Mouse (Mus musculus): ENCODE data around the gene Rab8b. TPM values are rescaled to one million over a fixed set of nuclear protein-coding genes. Genes with fewer than 3 reads are reported as not detected.

The Rab8b gene
- polyA plus RNA-seq (2011; ENCODE audit: insufficient read depth, insufficient read length, low read depth, missing spikeins) = 10.8 and 11.2 TPM in 2 replicates

- Histone ChIP-seq H3K36me3 (ENCODE audit: control insufficient read depth, insufficient read depth, low read length, poor library complexity, severe bottlenecking) (no peaks in the 10 kb centered on the region), H3K27ac (ENCODE audit: insufficient read depth, low read length) (no peak within 1 kb of the TSS), H3K27me3 (ENCODE audit: control insufficient read depth, insufficient read depth, low read length, poor library complexity, severe bottlenecking) (peaks cover 5% of the 10 kb centered on the region), H3K9ac (ENCODE audit: low read depth, poor library complexity, severe bottlenecking) (peak within 1 kb of the TSS; percentile 82), H3K9me3 (replicated peaks; ENCODE audit: control insufficient read depth, insufficient read depth, low read length, poor library complexity, severe bottlenecking) (no peaks in the 10 kb centered on the region), H3K4me1 (ENCODE audit: control insufficient read depth, insufficient read depth, low read length) (no peaks in the 10 kb centered on the region), H3K4me3 (ENCODE audit: low read depth, low read length) (peak within 1 kb of the TSS; percentile 69)
- peak; percentile 63 for TF ChIP-seq POLR2A (IDR thresholded peaks at IDR 0.05; ENCODE audit: insufficient read depth, low read length)
- no peak for TF ChIP-seq EP300 (IDR thresholded peaks at IDR 0.05; ENCODE audit: insufficient read depth, low read depth, low read length)
These were observed at the start of gene Rab8b for GRCm38 (mm10) chr9:66919382-66919971. Gene Rab8b, minus strand, starts transcription at chr9:66919687.

DNA sequence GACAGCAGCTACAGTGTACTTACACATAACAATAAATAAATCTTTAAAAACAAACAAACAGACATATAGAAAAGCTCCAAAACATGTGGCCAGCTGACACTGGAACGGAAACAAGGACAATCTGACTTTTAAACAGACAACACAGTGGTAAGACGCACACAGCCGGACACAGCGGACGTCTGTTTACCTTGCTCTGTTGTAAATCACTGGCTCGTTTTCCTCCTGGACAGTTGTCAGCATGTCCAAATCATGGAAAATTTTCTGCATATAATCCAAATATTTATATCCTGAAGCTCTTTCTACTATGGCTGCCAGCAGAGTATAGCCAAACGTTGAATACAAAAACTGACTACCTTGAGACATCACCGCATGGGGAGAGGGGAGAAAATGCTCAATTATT, 48.0 kb upstream of the Rab8b start:
- Histone ChIP-seq H3K4me3 (ENCODE audit: low read depth, low read length) (no peak overlapping the region), H3K4me1 (ENCODE audit: control insufficient read depth, insufficient read depth, low read length) (no peaks in the 10 kb centered on the region), H3K9me3 (replicated peaks; ENCODE audit: control insufficient read depth, insufficient read depth, low read length, poor library complexity, severe bottlenecking) (no peaks in the 10 kb centered on the region), H3K27ac (ENCODE audit: insufficient read depth, low read length) (no peak overlapping the region), H3K9ac (ENCODE audit: low read depth, poor library complexity, severe bottlenecking) (no peak overlapping the region), H3K27me3 (ENCODE audit: control insufficient read depth, insufficient read depth, low read length, poor library complexity, severe bottlenecking) (no peaks in the 10 kb centered on the region), H3K36me3 (ENCODE audit: control insufficient read depth, insufficient read depth, low read length, poor library complexity, severe bottlenecking) (no peaks in the 10 kb centered on the region)
- no peak for TF ChIP-seq EP300 (IDR thresholded peaks at IDR 0.05; ENCODE audit: insufficient read depth, low read depth, low read length)
- TF ChIP-seq CTCF (IDR thresholded peaks at IDR 0.05; ENCODE audit: low read depth, low read length) = no peak
- no peak for TF ChIP-seq POLR2A (IDR thresholded peaks at IDR 0.05; ENCODE audit: insufficient read depth, low read length)

GRCm38 (mm10) chr9:66961478-66961877, 42.0 kb upstream of the Rab8b start:
- no peak overlapping the region for H3K27ac ChIP-seq (ENCODE audit: insufficient read depth, low read length)
- no peaks in the 10 kb centered on the region; the same call in 1 of the 2 replicates for H3K27me3 ChIP-seq (ENCODE audit: control insufficient read depth, insufficient read depth, low read length, poor library complexity, severe bottlenecking)
- no peaks in the 10 kb centered on the region for H3K9me3 ChIP-seq (replicated peaks; ENCODE audit: control insufficient read depth, insufficient read depth, low read length, poor library complexity, severe bottlenecking)
- H3K4me1 ChIP-seq (ENCODE audit: control insufficient read depth, insufficient read depth, low read length) = no peaks in the 10 kb centered on the region
- no peak for TF ChIP-seq EP300 (IDR thresholded peaks at IDR 0.05; ENCODE audit: insufficient read depth, low read depth, low read length)
- TF ChIP-seq POLR2A (IDR thresholded peaks at IDR 0.05; ENCODE audit: insufficient read depth, low read length) = no peak
- no peak for TF ChIP-seq CTCF (IDR thresholded peaks at IDR 0.05; ENCODE audit: low read depth, low read length)
- no peak overlapping the region for H3K9ac ChIP-seq (ENCODE audit: low read depth, poor library complexity, severe bottlenecking)
- H3K4me3 ChIP-seq (ENCODE audit: low read depth, low read length) = no peak overlapping the region
- H3K36me3 ChIP-seq (ENCODE audit: control insufficient read depth, insufficient read depth, low read length, poor library complexity, severe bottlenecking) = no peaks in the 10 kb centered on the region

DNA sequence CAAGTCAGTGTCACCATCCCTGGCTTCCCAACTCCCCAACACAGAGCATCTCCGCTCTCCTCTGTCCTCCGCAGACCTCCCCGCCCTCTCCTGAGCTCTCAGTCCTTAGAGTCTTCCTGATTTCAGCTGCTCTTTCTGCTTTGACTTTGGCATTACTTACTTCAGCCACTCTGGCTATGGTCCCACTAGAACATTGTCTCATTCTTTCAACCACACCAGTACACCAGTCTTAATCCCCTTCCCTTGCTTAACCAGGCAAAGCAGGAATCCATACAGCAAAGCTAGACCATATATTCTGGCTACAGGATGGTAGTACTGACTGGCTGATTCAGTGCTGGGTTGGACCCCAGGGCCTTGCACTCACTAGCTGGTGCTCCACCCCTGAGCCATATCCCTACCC, 38.0 kb upstream of the Rab8b start:
- H3K9ac ChIP-seq (ENCODE audit: low read depth, poor library complexity, severe bottlenecking) = no peak overlapping the region
- no peaks in the 10 kb centered on the region for H3K4me1 ChIP-seq (ENCODE audit: control insufficient read depth, insufficient read depth, low read length)
- H3K27ac ChIP-seq (ENCODE audit: insufficient read depth, low read length) = no peak overlapping the region
- no peak for TF ChIP-seq POLR2A (IDR thresholded peaks at IDR 0.05; ENCODE audit: insufficient read depth, low read length)
- no peak for TF ChIP-seq EP300 (IDR thresholded peaks at IDR 0.05; ENCODE audit: insufficient read depth, low read depth, low read length)
- no peaks in the 10 kb centered on the region for H3K36me3 ChIP-seq (ENCODE audit: control insufficient read depth, insufficient read depth, low read length, poor library complexity, severe bottlenecking)
- no peaks in the 10 kb centered on the region; the same call in 1 of the 2 replicates for H3K27me3 ChIP-seq (ENCODE audit: control insufficient read depth, insufficient read depth, low read length, poor library complexity, severe bottlenecking)
- H3K4me3 ChIP-seq (ENCODE audit: low read depth, low read length) = no peak overlapping the region
- no peaks in the 10 kb centered on the region for H3K9me3 ChIP-seq (replicated peaks; ENCODE audit: control insufficient read depth, insufficient read depth, low read length, poor library complexity, severe bottlenecking)

GRCm38 (mm10) chr9:66952886-66953285, 33.4 kb upstream of the Rab8b start:
- TF ChIP-seq POLR2A (IDR thresholded peaks at IDR 0.05; ENCODE audit: insufficient read depth, low read length) = no peak
- no peak for TF ChIP-seq EP300 (IDR thresholded peaks at IDR 0.05; ENCODE audit: insufficient read depth, low read depth, low read length)
- TF ChIP-seq CTCF (IDR thresholded peaks at IDR 0.05; ENCODE audit: low read depth, low read length) = no peak
- H3K4me3 ChIP-seq (ENCODE audit: low read depth, low read length) = no peak overlapping the region
- H3K4me1 ChIP-seq (ENCODE audit: control insufficient read depth, insufficient read depth, low read length) = no peaks in the 10 kb centered on the region
- no peaks in the 10 kb centered on the region for H3K9me3 ChIP-seq (replicated peaks; ENCODE audit: control insufficient read depth, insufficient read depth, low read length, poor library complexity, severe bottlenecking)
- no peaks in the 10 kb centered on the region; the same call in 1 of the 2 replicates for H3K27me3 ChIP-seq (ENCODE audit: control insufficient read depth, insufficient read depth, low read length, poor library complexity, severe bottlenecking)
- H3K36me3 ChIP-seq (ENCODE audit: control insufficient read depth, insufficient read depth, low read length, poor library complexity, severe bottlenecking) = peaks cover 15% of the 10 kb centered on the region
- no peak overlapping the region for H3K27ac ChIP-seq (ENCODE audit: insufficient read depth, low read length)
- no peak overlapping the region for H3K9ac ChIP-seq (ENCODE audit: low read depth, poor library complexity, severe bottlenecking)

- Histone ChIP-seq H3K4me1 (ENCODE audit: control insufficient read depth, insufficient read depth, low read length) (no peaks in the 10 kb centered on the region), H3K9me3 (replicated peaks; ENCODE audit: control insufficient read depth, insufficient read depth, low read length, poor library complexity, severe bottlenecking) (no peaks in the 10 kb centered on the region), H3K4me3 (ENCODE audit: low read depth, low read length) (no peak overlapping the region), H3K36me3 (ENCODE audit: control insufficient read depth, insufficient read depth, low read length, poor library complexity, severe bottlenecking) (peaks cover 20% of the 10 kb centered on the region), H3K27me3 (ENCODE audit: control insufficient read depth, insufficient read depth, low read length, poor library complexity, severe bottlenecking) (no peaks in the 10 kb centered on the region; the same call in 1 of the 2 replicates), H3K27ac (ENCODE audit: insufficient read depth, low read length) (no peak overlapping the region), H3K9ac (ENCODE audit: low read depth, poor library complexity, severe bottlenecking) (no peak overlapping the region)
- TF ChIP-seq CTCF (IDR thresholded peaks at IDR 0.05; ENCODE audit: low read depth, low read length) (no peak), EP300 (IDR thresholded peaks at IDR 0.05; ENCODE audit: insufficient read depth, low read depth, low read length) (no peak), POLR2A (IDR thresholded peaks at IDR 0.05; ENCODE audit: insufficient read depth, low read length) (no peak)
These were observed 32.8 kb upstream of the Rab8b start for GRCm38 (mm10) chr9:66952321-66952720.

All from ES-Bruce4 (cell line).